ENCODE assay signal across 10 mouse cellular contexts in the genomic region with DNA sequence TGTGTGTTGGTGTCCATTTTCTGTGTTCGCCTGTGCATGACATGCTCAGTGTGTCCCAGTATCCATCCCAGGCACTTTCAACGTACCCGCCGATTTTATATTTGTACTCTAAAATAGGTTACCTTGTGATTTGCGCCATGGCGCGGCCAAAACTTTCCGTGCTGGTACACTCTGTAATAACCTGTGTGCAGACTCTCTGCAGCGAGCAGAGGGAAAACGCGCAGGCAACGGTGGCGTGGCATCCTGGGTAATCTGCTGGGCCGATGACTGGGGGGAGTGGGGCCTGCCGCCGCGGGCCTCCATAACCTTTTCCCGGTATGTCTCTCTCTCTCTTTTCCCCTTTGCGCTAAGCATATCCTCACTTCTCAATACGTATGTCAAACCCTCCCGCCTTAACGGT. TPM values are rescaled to one million over a fixed set of nuclear protein-coding genes. Genes with fewer than 3 reads are reported as not detected.
DNase-seq lines count a peak whose midpoint lies in the region; ATAC-seq lines count a peak whose summit lies in the region.
"Had no signal": no experiment of that assay in that cellular context is flagged by ENCODE, and none has a peak within 500 bp of the region (broad histone marks: within the 10 kb centered on the region; RNA-seq: fewer than 3 reads in every experiment).

No protein-coding gene starts in this region.

- H3K4me1 ChIP-seq in heart, embryonic 16.5 days (ENCODE audit: control insufficient read depth, insufficient read depth, low read length), result peaks cover 3% of the 10 kb centered on the region; the same call in 1 of the 2 replicates
- no peaks in the 10 kb centered on the region for H3K4me1 ChIP-seq in embryonic facial prominence, embryonic 11.5 days (ENCODE audit: control insufficient read depth, insufficient read depth, low read length)
- peaks cover 35% of the 10 kb centered on the region for H3K4me1 ChIP-seq in hindbrain, embryonic 15.5 days (replicated peaks)
- H3K4me1 ChIP-seq in midbrain, embryonic 14.5 days (ENCODE audit: control insufficient read depth, insufficient read depth, low read length), result 0 out of 2 replicates have a peak, but pooled peaks cover 3% of the 10 kb centered on the region

- 54% methylated on average over 22 of the region's 22 CpGs for WGBS in heart, embryonic 16.5 days
- WGBS in embryonic facial prominence, embryonic 11.5 days, result 48% methylated on average over 22 of the region's 22 CpGs
- WGBS in hindbrain, embryonic 15.5 days, result 51% methylated on average over 22 of the region's 22 CpGs
- whole genome bisulfite sequencing in midbrain, embryonic 14.5 days, result 54% methylated on average over 22 of the region's 22 CpGs

- H3K4me2 ChIP-seq in heart, embryonic 16.5 days (ENCODE audit: low read depth, low read length), result peak overlapping the region; percentile 62
- H3K4me2 ChIP-seq in embryonic facial prominence, embryonic 11.5 days (ENCODE audit: low read depth, low read length), result peak overlapping the region; percentile 72
- H3K4me2 ChIP-seq in hindbrain, embryonic 15.5 days, result peak overlapping the region; percentile 58
- H3K4me2 ChIP-seq in midbrain, embryonic 14.5 days (ENCODE audit: low read length), result peak overlapping the region; percentile 42

- H3K27me3 ChIP-seq in heart, embryonic 16.5 days (ENCODE audit: control insufficient read depth, insufficient read depth, low read length), result peaks cover 17% of the 10 kb centered on the region
- H3K27me3 ChIP-seq in embryonic facial prominence, embryonic 11.5 days (ENCODE audit: control insufficient read depth, insufficient read depth, low read length), result peaks cover 26% of the 10 kb centered on the region
- H3K27me3 ChIP-seq in hindbrain, embryonic 15.5 days, result peaks cover 21% of the 10 kb centered on the region
- peaks cover 39% of the 10 kb centered on the region for H3K27me3 ChIP-seq in midbrain, embryonic 14.5 days (ENCODE audit: control insufficient read depth, insufficient read depth, low read length)

- no peak for DNase-seq in heart, adult 9 months (ENCODE audit: low spot score in 2 of 2)
- DNase-seq in embryonic facial prominence, embryonic 11.5 days (ENCODE audit: low spot score), result no peak
- no peak for DNase-seq in midbrain, embryonic 14.5 days
- no peak for DNase-seq in cerebellum, adult 11 months
- no peak for DNase-seq in ovary, postnatal 36 days (ENCODE audit: low spot score)
- DNase-seq in spleen, adult 12 weeks (ENCODE audit: low spot score), result no peak
- DNase-seq: kidney, postnatal 10 days; thymus, adult 18-20 months had no signal

- ATAC-seq in heart, embryonic 16.5 days (replicated peaks; ENCODE audit: extremely low read depth, insufficient read depth, low FRiP score), result no peak
- ATAC-seq in embryonic facial prominence, embryonic 11.5 days (replicated peaks; ENCODE audit: insufficient number of reproducible peaks, low FRiP score, low TSS enrichment, low read depth), result no peak
- no peak for ATAC-seq in hindbrain, embryonic 15.5 days (ENCODE audit: low FRiP score, low read depth)
- no peak for ATAC-seq in midbrain, embryonic 14.5 days (ENCODE audit: low FRiP score, low TSS enrichment)

- peak overlapping the region; percentile 43 for H3K4me3 ChIP-seq in heart, embryonic 16.5 days (ENCODE audit: low read length)
- peak overlapping the region; percentile 31 for H3K4me3 ChIP-seq in embryonic facial prominence, embryonic 11.5 days (ENCODE audit: low read depth, low read length)
- peak overlapping the region; percentile 32 for H3K4me3 ChIP-seq in hindbrain, embryonic 15.5 days
- peak overlapping the region; percentile 21 for H3K4me3 ChIP-seq in midbrain, embryonic 14.5 days (replicated peaks; ENCODE audit: low read depth, low read length)

- no peak overlapping the region for H3K27ac ChIP-seq in heart, embryonic 16.5 days (ENCODE audit: low read length)
- H3K27ac ChIP-seq in embryonic facial prominence, embryonic 11.5 days (replicated peaks; ENCODE audit: low read depth, low read length), result no peak overlapping the region
- H3K27ac ChIP-seq in hindbrain, embryonic 15.5 days (replicated peaks), result no peak overlapping the region
- H3K27ac ChIP-seq in midbrain, embryonic 14.5 days (replicated peaks; ENCODE audit: low read depth, low read length), result no peak overlapping the region

- peaks cover 49% of the 10 kb centered on the region for H3K9me3 ChIP-seq in heart, embryonic 16.5 days (replicated peaks; ENCODE audit: control insufficient read depth, low read length)
- H3K9me3 ChIP-seq in embryonic facial prominence, embryonic 11.5 days (replicated peaks; ENCODE audit: control insufficient read depth, low read length), result peaks cover 32% of the 10 kb centered on the region
- 0 out of 2 replicates have a peak, but pooled peaks cover 3% of the 10 kb centered on the region for H3K9me3 ChIP-seq in hindbrain, embryonic 15.5 days
- H3K9me3 ChIP-seq in midbrain, embryonic 14.5 days (ENCODE audit: control insufficient read depth, low read length), result peaks cover 36% of the 10 kb centered on the region

- peaks cover 3% of the 10 kb centered on the region; the same call in 1 of the 2 replicates for H3K36me3 ChIP-seq in heart, embryonic 16.5 days (ENCODE audit: control insufficient read depth, insufficient read depth)
- H3K36me3 ChIP-seq in embryonic facial prominence, embryonic 11.5 days (replicated peaks; ENCODE audit: control insufficient read depth, insufficient read depth, low read depth, low read length), result no peaks in the 10 kb centered on the region
- H3K36me3 ChIP-seq in hindbrain, embryonic 15.5 days, result no peaks in the 10 kb centered on the region
- H3K36me3 ChIP-seq in midbrain, embryonic 14.5 days (ENCODE audit: control insufficient read depth, insufficient read depth, low read length), result no peaks in the 10 kb centered on the region

- peak overlapping the region; percentile 48 for H3K9ac ChIP-seq in heart, embryonic 16.5 days (ENCODE audit: low read length)
- peak overlapping the region; percentile 37; the same call in 1 of the 2 replicates for H3K9ac ChIP-seq in embryonic facial prominence, embryonic 11.5 days (replicated peaks; ENCODE audit: low read length)
- no peak overlapping the region for H3K9ac ChIP-seq in hindbrain, embryonic 15.5 days
- no peak overlapping the region for H3K9ac ChIP-seq in midbrain, embryonic 14.5 days (replicated peaks; ENCODE audit: low read length)

RNA-seq across cellular contexts. Expression of gene Gnas, which starts 16.5 kb away (rescaled TPM):
- 1,284 and 1,464 TPM in 2 replicates for polyA plus RNA-seq in heart, embryonic 16.5 days (2015; fragmentation: Nextera tagmentation; extraction: Ambion mirVana)
- polyA plus RNA-seq in embryonic facial prominence, embryonic 11.5 days (2014; fragmentation: Nextera tagmentation; extraction: Ambion mirVana), result 1,377 and 1,397 TPM in 2 replicates
- 1,606 and 1,659 TPM in 2 replicates for polyA plus RNA-seq in hindbrain, embryonic 15.5 days (2015; fragmentation: Nextera tagmentation; extraction: Ambion mirVana)
- polyA plus RNA-seq in midbrain, embryonic 14.5 days (2014; fragmentation: Nextera tagmentation; extraction: Ambion mirVana), result 1,446 and 1,495 TPM in 2 replicates

RNA-seq across cellular contexts. Expression of gene Gm20721, which starts 45.8 kb away (rescaled TPM):
- 33.4 and 41.6 TPM in 2 replicates for polyA plus RNA-seq in heart, embryonic 16.5 days (2015; fragmentation: Nextera tagmentation; extraction: Ambion mirVana)
- polyA plus RNA-seq in embryonic facial prominence, embryonic 11.5 days (2014; fragmentation: Nextera tagmentation; extraction: Ambion mirVana), result 17.5 and 23.1 TPM in 2 replicates
- 11.8 and 13.1 TPM in 2 replicates for polyA plus RNA-seq in hindbrain, embryonic 15.5 days (2015; fragmentation: Nextera tagmentation; extraction: Ambion mirVana)
- 6.4 and 7.5 TPM in 2 replicates for polyA plus RNA-seq in midbrain, embryonic 14.5 days (2014; fragmentation: Nextera tagmentation; extraction: Ambion mirVana)

Comparison
In these comparisons a context has a peak if more than half of its experiments do, and no peak if none do; other contexts are left out.
1. H3K9ac ChIP-seq: peak in heart, embryonic 16.5 days (single experiment) and embryonic facial prominence, embryonic 11.5 days (single experiment); none in hindbrain, embryonic 15.5 days (single experiment) and midbrain, embryonic 14.5 days (single experiment).
2. Peak in every context shown above with its lines, with median percentiles within 50 percentile points of each other: H3K4me2 ChIP-seq and H3K4me3 ChIP-seq.